Mouse (Mus musculus) testis, adult 2 months (tissue): Measurements from ENCODE around the gene Sdccag8.

Experiments used
- CTCF ChIP-seq: fragments of 200-500 bp; IDR thresholded peaks from 2 replicates; pipeline ENCODE4 v1.5.1; 2012; ENCODE audit warnings: low read depth, mild to moderate bottlenecking, inconsistent platforms, low read length, moderate library complexity; ENCODE audit not compliant: control insufficient read depth, insufficient read depth, insufficient replicate concordance
- POLR2A ChIP-seq: fragments of 200-500 bp; IDR thresholded peaks from 2 replicates; pipeline ENCODE4 v1.6.1; 2012; ENCODE audit warnings: low read depth, mild to moderate bottlenecking, inconsistent platforms, low read length, moderate library complexity; ENCODE audit not compliant: control insufficient read depth

GRCm38 (mm10) chr1:176818147-176818546, 3.7 kb downstream of the Sdccag8 start:
- TF ChIP-seq CTCF, result no peak
- TF ChIP-seq POLR2A, result no peak
